ENCODE assay signal across 34 mouse cellular contexts in the genomic region with DNA sequence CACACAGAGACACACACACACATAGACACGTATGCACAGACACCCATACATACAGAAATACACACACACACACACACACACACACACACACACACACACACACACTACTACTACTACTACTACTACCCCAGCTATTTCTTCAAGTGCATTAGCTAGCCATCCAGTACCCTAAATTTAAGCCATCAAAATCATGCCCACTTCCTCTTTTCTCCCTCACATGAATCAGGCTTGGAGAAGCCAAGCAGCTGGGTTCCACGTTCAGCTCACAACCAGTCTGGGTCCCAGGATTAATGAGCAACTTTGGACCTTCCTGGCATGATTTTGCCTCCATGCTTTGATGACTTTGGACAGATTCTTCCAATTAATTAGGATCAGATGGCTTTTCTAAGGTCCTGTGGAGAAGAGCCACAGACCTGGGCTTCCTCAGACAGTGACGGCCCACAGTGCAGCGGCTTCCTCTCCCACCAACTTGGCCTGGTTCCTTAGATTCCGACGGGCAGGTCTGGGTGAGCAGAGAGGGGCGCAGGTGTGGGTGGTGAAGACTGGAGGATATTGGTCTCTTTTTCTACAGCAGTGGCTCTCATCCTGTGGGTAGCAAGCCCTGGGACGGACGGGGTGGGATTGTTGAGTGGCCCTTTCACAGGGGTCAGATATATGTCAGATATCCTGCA. TPM values are rescaled to one million over a fixed set of nuclear protein-coding genes. Genes with fewer than 3 reads are reported as not detected.
A peak's percentile ranks its signal among the peaks of the same experiment; 100 is the strongest.
DNase-seq lines count a peak whose midpoint lies in the region; ATAC-seq and TF ChIP-seq lines count a peak whose summit lies in the region.
"Had no signal": no experiment of that assay in that cellular context is flagged by ENCODE, and none has a peak within 500 bp of the region (broad histone marks: within the 10 kb centered on the region; RNA-seq: fewer than 3 reads in every experiment).

No protein-coding gene starts in this region.

- WGBS in hindbrain, postnatal 0 days: 73% methylated on average over 9 of the region's 9 CpGs
- 87% methylated on average over 9 of the region's 9 CpGs for WGBS in hindbrain, embryonic 11.5 days
- WGBS in midbrain, postnatal 0 days: 85% methylated on average over 9 of the region's 9 CpGs
- WGBS in midbrain, embryonic 10.5 days: 87% methylated on average over 9 of the region's 9 CpGs

- peak; percentile 52 for DNase-seq in hindbrain, postnatal 0 days (ENCODE audit: low spot score)
- DNase-seq in hindbrain, embryonic 11.5 days (ENCODE audit: low spot score): no peak
- peak; percentile 54 for DNase-seq in midbrain, postnatal 0 days (ENCODE audit: low spot score)
- DNase-seq in midbrain, embryonic 10.5 days (ENCODE audit: low spot score): no peak
- no peak for DNase-seq in gastrocnemius, adult 2 months
- no peak for DNase-seq in adrenal gland, adult (ENCODE audit: inconsistent age in 2 of 2, low spot score in 1 of 2)
- DNase-seq: adrenal gland, postnatal 14 days; B cell, adult 2 months; cerebellum, adult 11-12 months; cerebellum, adult 9-11 months; forebrain, postnatal 0 days; gastrocnemius, postnatal 10 days; kidney, postnatal 36 days; layer of hippocampus, adult 9-11 months; right cerebral cortex, adult 18-20 months; spleen, adult 18-20 months; thymus, postnatal 14 days had no signal

- H3K27me3 ChIP-seq in hindbrain, postnatal 0 days (ENCODE audit: insufficient read depth, low read length): no peaks in the 10 kb centered on the region
- H3K27me3 ChIP-seq in hindbrain, embryonic 11.5 days (ENCODE audit: control insufficient read depth, insufficient read depth, low read length): no peaks in the 10 kb centered on the region
- H3K27me3 ChIP-seq in midbrain, postnatal 0 days (ENCODE audit: insufficient read depth, low read length): no peaks in the 10 kb centered on the region
- H3K27me3 ChIP-seq in midbrain, embryonic 10.5 days (ENCODE audit: low read depth, poor library complexity, severe bottlenecking): no peaks in the 10 kb centered on the region
- H3K27me3 ChIP-seq: heart, embryonic 15.5 days; hindbrain, embryonic 15.5 days; intestine, embryonic 15.5 days; kidney, embryonic 15.5 days; limb, embryonic 13.5 days; neural tube, embryonic 12.5 days had no signal

- no peak overlapping the region for H3K4me2 ChIP-seq in hindbrain, postnatal 0 days (ENCODE audit: low read depth, low read length)
- H3K4me2 ChIP-seq in hindbrain, embryonic 11.5 days (replicated peaks; ENCODE audit: low read depth, low read length): no peak overlapping the region
- H3K4me2 ChIP-seq in midbrain, postnatal 0 days (ENCODE audit: low read depth, low read length, poor library complexity, severe bottlenecking): no peak overlapping the region
- H3K4me2 ChIP-seq: forebrain, embryonic 12.5 days; heart, embryonic 15.5 days; hindbrain, embryonic 15.5 days; intestine, embryonic 15.5 days; kidney, embryonic 15.5 days; limb, embryonic 13.5 days; liver, embryonic 11.5 days; midbrain, embryonic 11.5 days; neural tube, embryonic 12.5 days had no signal

- no peak overlapping the region for H3K27ac ChIP-seq in hindbrain, postnatal 0 days
- H3K27ac ChIP-seq in hindbrain, embryonic 11.5 days (ENCODE audit: low read depth, low read length): no peak overlapping the region
- H3K27ac ChIP-seq in midbrain, postnatal 0 days (ENCODE audit: low read depth, low read length): no peak overlapping the region
- H3K27ac ChIP-seq in midbrain, embryonic 10.5 days (replicated peaks): no peak overlapping the region
- H3K27ac ChIP-seq in gastrocnemius, adult 2 months: no peak overlapping the region
- H3K27ac ChIP-seq: forebrain, embryonic 12.5 days; heart, embryonic 10.5 days; heart, embryonic 15.5 days; hindbrain, embryonic 15.5 days; intestine, embryonic 15.5 days; kidney, embryonic 15.5 days; limb, embryonic 13.5 days; macrophage; neural tube, embryonic 12.5 days had no signal

- no peak for TF ChIP-seq CTCF in hindbrain, postnatal 0 days (IDR thresholded peaks at IDR 0.05; ENCODE audit: low read depth)
- TF ChIP-seq CTCF in midbrain, postnatal 0 days (IDR thresholded peaks at IDR 0.05): no peak
- TF ChIP-seq CTCF in gastrocnemius, adult 2 months (IDR thresholded peaks at IDR 0.05): no peak

- H3K36me3 ChIP-seq in hindbrain, postnatal 0 days (ENCODE audit: insufficient read depth, low read length): no peaks in the 10 kb centered on the region
- H3K36me3 ChIP-seq in hindbrain, embryonic 11.5 days (ENCODE audit: control insufficient read depth, insufficient read depth, low read length): no peaks in the 10 kb centered on the region
- no peaks in the 10 kb centered on the region for H3K36me3 ChIP-seq in midbrain, postnatal 0 days (ENCODE audit: insufficient read depth, low read length)
- H3K36me3 ChIP-seq in midbrain, embryonic 10.5 days: no peaks in the 10 kb centered on the region
- H3K36me3 ChIP-seq: forebrain, embryonic 12.5 days; heart, embryonic 10.5 days; heart, embryonic 15.5 days; hindbrain, embryonic 15.5 days; intestine, embryonic 15.5 days; kidney, embryonic 15.5 days; limb, embryonic 13.5 days; neural tube, embryonic 12.5 days had no signal

- intact Hi-C loops in gastrocnemius, adult 2 months (cut with DNase I): no loop called here

- peaks cover 4% of the 10 kb centered on the region; the same call in 1 of the 2 replicates for H3K4me1 ChIP-seq in hindbrain, postnatal 0 days (ENCODE audit: insufficient read depth, low read length)
- no peaks in the 10 kb centered on the region for H3K4me1 ChIP-seq in hindbrain, embryonic 11.5 days (replicated peaks; ENCODE audit: control insufficient read depth, insufficient read depth, low read length)
- no peaks in the 10 kb centered on the region for H3K4me1 ChIP-seq in midbrain, postnatal 0 days (ENCODE audit: insufficient read depth, low read length)
- H3K4me1 ChIP-seq in midbrain, embryonic 10.5 days: peaks cover 9% of the 10 kb centered on the region
- H3K4me1 ChIP-seq: intestine, embryonic 15.5 days had no signal

- H3K4me3 ChIP-seq in hindbrain, postnatal 0 days (ENCODE audit: low read length): no peak overlapping the region
- no peak overlapping the region for H3K4me3 ChIP-seq in hindbrain, embryonic 11.5 days (ENCODE audit: low read depth, low read length)
- no peak overlapping the region for H3K4me3 ChIP-seq in midbrain, postnatal 0 days (ENCODE audit: low read depth, low read length)
- H3K4me3 ChIP-seq in midbrain, embryonic 10.5 days: no peak overlapping the region
- no peak overlapping the region for H3K4me3 ChIP-seq in gastrocnemius, adult 2 months
- H3K4me3 ChIP-seq: erythroblast, embryonic 14.5 days; forebrain, embryonic 12.5 days; heart, embryonic 10.5 days; heart, embryonic 15.5 days; hindbrain, embryonic 15.5 days; intestine, embryonic 15.5 days; kidney, embryonic 15.5 days; limb, embryonic 13.5 days; myocyte; neural tube, embryonic 12.5 days had no signal

- ATAC-seq in hindbrain, postnatal 0 days: peak; percentile 42; the same call in 1 of the 2 replicates
- ATAC-seq in hindbrain, embryonic 11.5 days (ENCODE audit: low FRiP score): no peak
- no peak for ATAC-seq in midbrain, postnatal 0 days (ENCODE audit: low FRiP score)
- ATAC-seq in granulocyte monocyte progenitor cell, adult 5-6 weeks (replicated peaks; ENCODE audit: poor library complexity, severe bottlenecking): peak; percentile 85
- ATAC-seq: forebrain, postnatal 0 days; intestine, embryonic 15.5 days; lung, postnatal 0 days; midbrain, embryonic 16.5 days; Patski had no signal

- H3K9ac ChIP-seq in hindbrain, postnatal 0 days (replicated peaks; ENCODE audit: low read length): no peak overlapping the region
- no peak overlapping the region for H3K9ac ChIP-seq in hindbrain, embryonic 11.5 days (ENCODE audit: low read depth, low read length)
- H3K9ac ChIP-seq in midbrain, postnatal 0 days (replicated peaks; ENCODE audit: low read length, poor library complexity, severe bottlenecking): no peak overlapping the region
- H3K9ac ChIP-seq: forebrain, embryonic 12.5 days; forebrain, postnatal 0 days; heart, embryonic 15.5 days; hindbrain, embryonic 15.5 days; intestine, embryonic 15.5 days; kidney, embryonic 15.5 days; limb, embryonic 13.5 days; neural tube, embryonic 12.5 days had no signal

- H3K9me3 ChIP-seq in hindbrain, postnatal 0 days (ENCODE audit: low read length): no peaks in the 10 kb centered on the region
- no peaks in the 10 kb centered on the region for H3K9me3 ChIP-seq in hindbrain, embryonic 11.5 days (ENCODE audit: control insufficient read depth, low read length)
- H3K9me3 ChIP-seq in midbrain, postnatal 0 days (ENCODE audit: low read length): no peaks in the 10 kb centered on the region
- no peaks in the 10 kb centered on the region for H3K9me3 ChIP-seq in midbrain, embryonic 10.5 days (replicated peaks)
- H3K9me3 ChIP-seq: forebrain, embryonic 12.5 days; heart, embryonic 10.5 days; heart, embryonic 15.5 days; hindbrain, embryonic 15.5 days; intestine, embryonic 15.5 days; kidney, embryonic 15.5 days; limb, embryonic 13.5 days; neural tube, embryonic 12.5 days had no signal

RNA-seq across cellular contexts. Expression of a gene that starts 46.0 kb away (rescaled TPM):
- 48.6 and 59.5 TPM in 2 replicates for total RNA-seq in hindbrain, postnatal 0 days (2014; rRNA removed)
- polyA plus RNA-seq in hindbrain, postnatal 0 days (2015; fragmentation: Nextera tagmentation; extraction: Ambion mirVana): 32.7 and 33.5 TPM in 2 replicates
- polyA plus RNA-seq in hindbrain, embryonic 11.5 days (2014; fragmentation: Nextera tagmentation; extraction: Ambion mirVana): 3.1 and 3.6 TPM in 2 replicates
- 63.7 and 83.0 TPM in 2 replicates for total RNA-seq in midbrain, postnatal 0 days (2014; rRNA removed)
- 42.9 and 49.1 TPM in 2 replicates for polyA plus RNA-seq in midbrain, postnatal 0 days (2015; fragmentation: Nextera tagmentation; extraction: Ambion mirVana)
- polyA plus RNA-seq in midbrain, embryonic 10.5 days (2016; fragmentation: Nextera tagmentation; extraction: Ambion mirVana): 3.6 and 3.8 TPM in 2 replicates
- total RNA-seq in granulocyte monocyte progenitor cell, adult 5-6 weeks (2014; fragmentation: Nextera tagmentation): not detected in 2 replicates
- not detected in 2 replicates for total RNA-seq in granulocyte monocyte progenitor cell, adult 5-6 weeks (2017)
- total RNA-seq in gastrocnemius, adult 2 months (2021): 1 to 10 TPM in 1 of 2 experiments, under 1 TPM in 1; 0.82 to 2.9 TPM
- polyA plus RNA-seq: erythroblast, embryonic 14.5 days; myocyte; Patski had no signal

Comparison
In these comparisons a context has a peak if more than half of its experiments do, and no peak if none do; other contexts are left out.
1. ATAC-seq: peak in hindbrain, postnatal 0 days (single experiment) and granulocyte monocyte progenitor cell, adult 5-6 weeks (single experiment); none in hindbrain, embryonic 11.5 days (single experiment) and midbrain, postnatal 0 days (single experiment).
2. DNase-seq: peak in hindbrain, postnatal 0 days (single experiment) and midbrain, postnatal 0 days (single experiment); none in hindbrain, embryonic 11.5 days (single experiment), midbrain, embryonic 10.5 days (single experiment), gastrocnemius, adult 2 months (single experiment) and adrenal gland, adult (0 of 2).
3. RNA of a gene that starts 46.0 kb away (total RNA-seq): 63.7 to 83.0 TPM in midbrain, postnatal 0 days and 48.6 to 59.5 TPM in hindbrain, postnatal 0 days; 0.82 to 2.9 TPM in gastrocnemius, adult 2 months and not detected in granulocyte monocyte progenitor cell, adult 5-6 weeks; every median in the first group is over 10 times any median in the second.